Mouse (Mus musculus) liver, embryonic 15.5 days (tissue): ENCODE measurements around the gene Prox1. TPM values are rescaled to one million over a fixed set of nuclear protein-coding genes. Genes with fewer than 3 reads are reported as not detected.

ENCODE experiments used
- ATAC-seq: fragments of 200-750 bp; cut with Nextera tagmentation; 2 replicates; pipeline ENCODE4 v1.8.0; 2017; ENCODE audit warnings: moderate number of reproducible peaks, mild to moderate bottlenecking, moderate library complexity; ENCODE audit not compliant: insufficient read depth
- H3K27ac ChIP-seq: fragments of 300-500 bp; sonication (generic); replicated peaks from 2 replicates; pipeline ENCODE4 v1.5.1; 2015; ENCODE audit warnings: mild to moderate bottlenecking, inconsistent platforms
- H3K27me3 ChIP-seq: fragments of 300-500 bp; sonication (generic); 2 replicates; pipeline ENCODE4 v1.6.1; 2015; ENCODE audit warnings: mild to moderate bottlenecking, inconsistent platforms
- H3K36me3 ChIP-seq: fragments of 300-500 bp; sonication (generic); replicated peaks from 2 replicates; pipeline ENCODE4 v1.6.1; 2015; ENCODE audit warnings: moderate library complexity, mild to moderate bottlenecking, inconsistent platforms
- H3K4me1 ChIP-seq: fragments of 300-500 bp; sonication (generic); replicated peaks from 2 replicates; pipeline ENCODE4 v1.6.1; 2015; ENCODE audit warnings: inconsistent platforms
- H3K4me2 ChIP-seq: fragments of 300-500 bp; sonication (generic); 2 replicates; pipeline ENCODE4 v1.6.1; 2015; ENCODE audit warnings: moderate library complexity, mild to moderate bottlenecking, inconsistent platforms
- H3K4me3 ChIP-seq: fragments of 300-500 bp; sonication (generic); replicated peaks from 2 replicates; pipeline ENCODE4 v1.5.1; 2015; ENCODE audit warnings: mild to moderate bottlenecking, inconsistent platforms
- H3K9ac ChIP-seq: fragments of 300-500 bp; sonication (generic); 2 replicates; pipeline ENCODE4 v1.6.1; 2015; ENCODE audit warnings: moderate library complexity, mild to moderate bottlenecking, inconsistent platforms
- H3K9me3 ChIP-seq: fragments of 300-500 bp; sonication (generic); replicated peaks from 2 replicates; pipeline ENCODE4 v1.6.1; 2016; ENCODE audit warnings: inconsistent platforms
- WGBS: fragments of 180-500 bp; shearing (Covaris S2); methylation state at CpG from one replicate; pipeline ENCODE4 v1.1.7; 2015; ENCODE audit warnings: mixed read lengths; ENCODE audit not compliant: insufficient replicate concordance; 5-methylcytosine and 5-hydroxymethylcytosine counted together
- polyA plus RNA-seq: library from polyadenylated mRNA; unstranded; fragments of >200 nt; fragmentation: Nextera tagmentation; extraction: Ambion mirVana; gene quantifications from 2 replicates; pipeline ENCODE4 v1.2.1, GENCODE M21; 2015

Gene Prox1
- polyA plus RNA-seq, 1 experiment from 2014 or later, result 5.2 TPM

- Histone ChIP-seq H3K36me3 (no peaks in the 10 kb centered on the region), H3K4me2 (no peak overlapping the region), H3K4me1 (no peaks in the 10 kb centered on the region), H3K27me3 (no peaks in the 10 kb centered on the region), H3K4me3 (no peak overlapping the region), H3K27ac (no peak overlapping the region), H3K9ac (no peak overlapping the region), H3K9me3 (no peaks in the 10 kb centered on the region)
- 65% methylated on average over 9 of the region's 9 CpGs for WGBS
- no peak for ATAC-seq
Measured at GRCm38 (mm10) chr1:190143593-190143992, 26.9 kb downstream of the Prox1 start.

- WGBS, result 33% methylated on average over 4 of the region's 4 CpGs
- no peaks in the 10 kb centered on the region for H3K4me1 ChIP-seq
- H3K36me3 ChIP-seq, result no peaks in the 10 kb centered on the region
- H3K4me2 ChIP-seq, result no peak overlapping the region
- ATAC-seq, result no peak
- no peak overlapping the region for H3K9ac ChIP-seq
- no peak overlapping the region for H3K27ac ChIP-seq
- H3K4me3 ChIP-seq, result no peak overlapping the region
- no peaks in the 10 kb centered on the region for H3K9me3 ChIP-seq
- H3K27me3 ChIP-seq, result no peaks in the 10 kb centered on the region
Measured at GRCm38 (mm10) chr1:190142584-190142983, 27.9 kb downstream of the Prox1 start.

GRCm38 (mm10) chr1:190140519-190140918 is 30.0 kb downstream of the Prox1 start:
- H3K4me2 ChIP-seq, result no peak overlapping the region
- H3K9ac ChIP-seq, result no peak overlapping the region
- H3K36me3 ChIP-seq, result no peaks in the 10 kb centered on the region
- H3K4me1 ChIP-seq, result no peaks in the 10 kb centered on the region
- no peak overlapping the region for H3K4me3 ChIP-seq
- no peaks in the 10 kb centered on the region for H3K27me3 ChIP-seq
- H3K27ac ChIP-seq, result no peak overlapping the region
- no peak for ATAC-seq
- WGBS, result 74% methylated on average over 6 of the region's 6 CpGs
- H3K9me3 ChIP-seq, result no peaks in the 10 kb centered on the region

GRCm38 (mm10) chr1:190139711-190140405 is 30.7 kb downstream of the Prox1 start:
- H3K36me3 ChIP-seq, result no peaks in the 10 kb centered on the region
- 64% methylated on average over 13 of the region's 13 CpGs for WGBS
- no peak for ATAC-seq

GRCm38 (mm10) chr1:190137943-190138342 is 32.6 kb downstream of the Prox1 start:
- Histone ChIP-seq H3K27ac (no peak overlapping the region), H3K27me3 (no peaks in the 10 kb centered on the region), H3K4me1 (no peaks in the 10 kb centered on the region), H3K9ac (no peak overlapping the region), H3K4me2 (no peak overlapping the region), H3K9me3 (no peaks in the 10 kb centered on the region), H3K36me3 (no peaks in the 10 kb centered on the region), H3K4me3 (no peak overlapping the region)
- 83% methylated on average over 10 of the region's 10 CpGs for WGBS
- no peak for ATAC-seq

More at GRCm38 (mm10) chr1:190139711-190140405, 30.7 kb downstream of the Prox1 start:
- Histone ChIP-seq H3K4me2 (no peak overlapping the region), H3K4me1 (no peaks in the 10 kb centered on the region), H3K9ac (no peak overlapping the region), H3K27ac (no peak overlapping the region), H3K9me3 (no peaks in the 10 kb centered on the region), H3K27me3 (no peaks in the 10 kb centered on the region), H3K4me3 (no peak overlapping the region)

- Histone ChIP-seq H3K4me3 (no peak overlapping the region), H3K9me3 (no peaks in the 10 kb centered on the region), H3K27ac (no peak overlapping the region), H3K9ac (no peak overlapping the region), H3K4me1 (0 out of 2 replicates have a peak, but pooled peaks cover 9% of the 10 kb centered on the region), H3K36me3 (no peaks in the 10 kb centered on the region; the same call in 1 of the 2 replicates), H3K27me3 (no peaks in the 10 kb centered on the region), H3K4me2 (no peak overlapping the region)
- WGBS, result 60% methylated on average over 4 of the region's 4 CpGs
- ATAC-seq, result no peak
Measured at GRCm38 (mm10) chr1:190132897-190133296, 37.6 kb downstream of the Prox1 start.

GRCm38 (mm10) chr1:190130888-190131287 is 39.6 kb downstream of the Prox1 start:
- no peaks in the 10 kb centered on the region for H3K9me3 ChIP-seq
- no peaks in the 10 kb centered on the region; the same call in 1 of the 2 replicates for H3K36me3 ChIP-seq
- H3K4me1 ChIP-seq, result 0 out of 2 replicates have a peak, but pooled peaks cover 11% of the 10 kb centered on the region
- H3K4me3 ChIP-seq, result no peak overlapping the region
- H3K4me2 ChIP-seq, result no peak overlapping the region
- no peak for ATAC-seq
- H3K9ac ChIP-seq, result no peak overlapping the region
- 33% methylated on average over 4 of the region's 4 CpGs for WGBS
- no peaks in the 10 kb centered on the region for H3K27me3 ChIP-seq
- peak overlapping the region; percentile 51 for H3K27ac ChIP-seq

GRCm38 (mm10) chr1:190129553-190129952 is 41.0 kb downstream of the Prox1 start:
- H3K27ac ChIP-seq, result peak overlapping the region; percentile 49
- H3K4me2 ChIP-seq, result no peak overlapping the region
- H3K4me1 ChIP-seq, result peaks cover 17% of the 10 kb centered on the region; the same call in 1 of the 2 replicates
- peak; percentile 66 for ATAC-seq
- no peak overlapping the region for H3K9ac ChIP-seq
- no peaks in the 10 kb centered on the region for H3K9me3 ChIP-seq
- WGBS, result 53% methylated on average over 7 of the region's 7 CpGs
- H3K27me3 ChIP-seq, result no peaks in the 10 kb centered on the region
- H3K36me3 ChIP-seq, result no peaks in the 10 kb centered on the region; the same call in 1 of the 2 replicates
- H3K4me3 ChIP-seq, result no peak overlapping the region

- H3K9ac ChIP-seq, result no peak overlapping the region
- peaks cover 17% of the 10 kb centered on the region; the same call in 1 of the 2 replicates for H3K4me1 ChIP-seq
- ATAC-seq, result no peak
- H3K4me2 ChIP-seq, result no peak overlapping the region
- no peaks in the 10 kb centered on the region for H3K27me3 ChIP-seq
- WGBS, result 52% methylated on average over 12 of the region's 12 CpGs
- no peaks in the 10 kb centered on the region for H3K9me3 ChIP-seq
- no peak overlapping the region for H3K27ac ChIP-seq
- no peaks in the 10 kb centered on the region; the same call in 1 of the 2 replicates for H3K36me3 ChIP-seq
- no peak overlapping the region for H3K4me3 ChIP-seq
Measured at GRCm38 (mm10) chr1:190128674-190129322, 41.7 kb downstream of the Prox1 start.

- Histone ChIP-seq H3K27ac (no peak overlapping the region), H3K27me3 (no peaks in the 10 kb centered on the region), H3K36me3 (no peaks in the 10 kb centered on the region; the same call in 1 of the 2 replicates), H3K9ac (no peak overlapping the region), H3K4me3 (no peak overlapping the region), H3K4me2 (no peak overlapping the region), H3K4me1 (peaks cover 17% of the 10 kb centered on the region; the same call in 1 of the 2 replicates), H3K9me3 (no peaks in the 10 kb centered on the region)
- ATAC-seq, result no peak
- WGBS, result 60% methylated on average over 5 of the region's 5 CpGs
Measured at GRCm38 (mm10) chr1:190127878-190128277, 42.6 kb downstream of the Prox1 start.

GRCm38 (mm10) chr1:190127163-190127795 is 43.2 kb downstream of the Prox1 start:
- Histone ChIP-seq H3K36me3 (no peaks in the 10 kb centered on the region; the same call in 1 of the 2 replicates), H3K4me1 (peaks cover 17% of the 10 kb centered on the region; the same call in 1 of the 2 replicates), H3K4me2 (no peak overlapping the region), H3K9me3 (no peaks in the 10 kb centered on the region), H3K4me3 (no peak overlapping the region), H3K27ac (no peak overlapping the region), H3K9ac (no peak overlapping the region), H3K27me3 (no peaks in the 10 kb centered on the region)
- WGBS, result 61% methylated on average over 6 of the region's 6 CpGs
- ATAC-seq, result no peak
